Mouse (Mus musculus): Measurements from ENCODE around the gene Rtraf. TPM values are rescaled to one million over a fixed set of nuclear protein-coding genes. Genes with fewer than 3 reads are reported as not detected.

Gene Rtraf
- polyA plus RNA-seq, 1 experiment from 2014 or later, result 277 TPM

DNA sequence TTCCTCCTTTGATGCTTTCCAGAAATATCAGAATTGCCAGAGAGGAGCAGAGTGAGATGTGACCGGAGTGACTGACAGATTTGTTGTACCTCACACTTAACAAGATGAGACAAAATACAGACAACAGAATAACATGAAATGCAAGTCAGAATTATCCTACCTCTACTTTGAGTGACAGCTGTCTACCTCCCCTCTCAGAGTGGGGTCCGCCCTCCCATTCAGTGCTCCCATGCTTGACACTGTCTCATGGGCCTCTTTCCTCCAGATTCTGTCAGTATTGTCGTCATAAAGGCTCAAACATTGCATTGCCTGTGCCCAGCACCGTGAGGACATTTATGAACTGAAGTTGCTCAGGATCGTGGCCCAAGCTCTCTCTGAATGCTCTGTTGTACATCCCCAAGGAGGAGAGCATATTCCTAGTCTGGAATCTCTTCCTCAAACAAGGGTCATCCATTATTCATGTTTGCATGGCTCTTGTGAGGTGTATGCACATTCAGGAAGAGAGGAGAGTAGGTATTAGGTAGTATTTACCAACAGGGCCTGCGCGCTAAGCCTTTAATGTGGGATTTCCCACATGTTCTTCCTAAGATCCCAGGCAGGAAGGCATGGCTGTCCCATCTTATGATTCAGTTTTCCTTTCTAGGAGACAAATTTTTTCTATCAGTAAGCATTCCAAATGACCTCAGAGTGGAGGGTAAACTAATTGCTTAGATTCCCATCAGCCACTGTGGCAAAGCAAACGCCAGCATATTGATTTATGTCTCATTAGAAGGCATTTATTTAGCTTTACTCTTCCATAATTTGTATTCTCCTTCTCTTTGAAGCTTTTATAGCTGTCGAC is 57.9 kb downstream of the Rtraf start:
- H3K27ac ChIP-seq, result no peak overlapping the region
- H3K4me1 ChIP-seq, result peaks cover 36% of the 10 kb centered on the region
- no peak for ATAC-seq (ENCODE audit: low FRiP score)
- H3K36me3 ChIP-seq (replicated peaks), result peaks cover 4% of the 10 kb centered on the region; the same call in 1 of the 2 replicates
- 0 out of 2 replicates have a peak, but pooled peaks cover 3% of the 10 kb centered on the region for H3K27me3 ChIP-seq
- no peak overlapping the region for H3K4me3 ChIP-seq (replicated peaks)
- H3K9ac ChIP-seq, result no peak overlapping the region
- WGBS, result 63% methylated on average over 9 of the region's 9 CpGs
- H3K4me2 ChIP-seq, result no peak overlapping the region
- H3K9me3 ChIP-seq, result no peaks in the 10 kb centered on the region

DNA sequence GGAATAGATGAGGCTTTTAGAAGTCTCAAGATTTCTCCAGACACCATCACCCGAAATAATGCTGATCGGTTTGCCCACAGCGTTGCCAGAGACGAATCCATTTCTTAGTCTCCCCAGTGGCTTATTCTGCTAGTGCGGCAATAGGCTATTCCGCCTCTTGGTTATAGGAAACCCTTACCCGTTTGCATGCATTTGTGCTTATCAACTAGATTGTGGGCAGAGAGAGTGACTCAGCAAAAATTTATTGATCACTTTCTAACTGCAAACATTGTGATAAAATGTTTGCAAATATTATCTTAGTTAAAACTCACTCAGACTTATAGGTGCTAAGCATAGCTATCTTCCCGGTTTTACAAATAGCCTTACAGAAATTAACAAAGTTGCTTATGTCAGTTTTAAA is 59.3 kb downstream of the Rtraf start:
- H3K4me1 ChIP-seq, result peaks cover 28% of the 10 kb centered on the region
- no peaks in the 10 kb centered on the region for H3K9me3 ChIP-seq
- 0 out of 2 replicates have a peak, but pooled peaks cover 3% of the 10 kb centered on the region for H3K27me3 ChIP-seq
- no peak overlapping the region for H3K4me2 ChIP-seq
- 87% methylated on average over 8 of the region's 8 CpGs for WGBS
- H3K27ac ChIP-seq, result no peak overlapping the region
- H3K9ac ChIP-seq, result no peak overlapping the region
- peaks cover 4% of the 10 kb centered on the region; the same call in 1 of the 2 replicates for H3K36me3 ChIP-seq (replicated peaks)
- no peak for ATAC-seq (ENCODE audit: low FRiP score)
- no peak overlapping the region for H3K4me3 ChIP-seq (replicated peaks)

DNA sequence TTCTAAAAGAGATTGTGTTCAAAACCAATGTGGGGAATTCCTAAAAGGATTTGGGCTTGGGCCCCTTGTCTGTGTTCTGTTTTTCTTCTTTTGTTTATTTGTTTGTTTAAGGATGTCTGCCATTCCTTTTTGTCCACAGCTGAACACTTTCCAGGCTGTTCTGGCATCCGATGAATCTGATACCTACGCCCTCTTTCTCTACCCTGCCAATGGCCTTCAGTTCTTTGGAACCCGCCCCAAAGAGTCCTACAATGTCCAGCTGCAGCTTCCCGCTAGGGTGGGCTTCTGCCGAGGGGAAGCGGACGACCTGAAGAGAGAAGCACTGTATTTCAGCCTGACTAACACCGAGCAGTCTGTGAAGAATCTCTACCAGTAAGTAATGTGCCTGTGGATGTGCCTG is 60.1 kb downstream of the Rtraf start:
- Histone ChIP-seq H3K4me1 (peaks cover 28% of the 10 kb centered on the region), H3K27me3 (0 out of 2 replicates have a peak, but pooled peaks cover 3% of the 10 kb centered on the region), H3K4me2 (no peak overlapping the region), H3K9ac (no peak overlapping the region), H3K27ac (no peak overlapping the region), H3K36me3 (replicated peaks) (peaks cover 2% of the 10 kb centered on the region; the same call in 1 of the 2 replicates), H3K4me3 (replicated peaks) (no peak overlapping the region), H3K9me3 (no peaks in the 10 kb centered on the region)
- ATAC-seq (ENCODE audit: low FRiP score), result no peak
- 59% methylated on average over 8 of the region's 8 CpGs for WGBS

DNA sequence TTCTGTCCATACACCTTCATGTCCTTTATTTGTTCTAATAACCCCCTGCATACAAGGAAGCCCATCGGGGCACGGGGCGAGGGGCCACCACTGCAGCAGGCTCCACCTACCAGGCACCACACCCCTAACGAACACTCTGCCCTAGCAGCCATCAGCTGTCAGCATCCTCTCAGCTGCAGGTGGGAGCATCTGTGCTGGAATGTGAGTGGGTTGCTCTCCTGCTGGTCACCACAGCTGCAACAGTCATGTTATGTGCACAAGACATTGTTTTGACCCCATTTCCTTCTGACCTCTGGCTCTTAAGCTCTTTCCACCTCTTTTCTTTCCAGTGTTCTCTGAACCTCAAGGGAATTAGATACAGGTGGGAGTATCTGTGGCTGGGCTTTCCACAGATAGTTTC is 61.6 kb downstream of the Rtraf start:
- no peaks in the 10 kb centered on the region for H3K36me3 ChIP-seq (replicated peaks)
- no peaks in the 10 kb centered on the region for H3K9me3 ChIP-seq
- H3K27ac ChIP-seq, result no peak overlapping the region
- H3K27me3 ChIP-seq, result 0 out of 2 replicates have a peak, but pooled peaks cover 3% of the 10 kb centered on the region
- no peak overlapping the region for H3K4me3 ChIP-seq (replicated peaks)
- peaks cover 23% of the 10 kb centered on the region for H3K4me1 ChIP-seq
- WGBS, result 55% methylated on average over 4 of the region's 4 CpGs
- ATAC-seq (ENCODE audit: low FRiP score), result no peak
- H3K4me2 ChIP-seq, result no peak overlapping the region
- H3K9ac ChIP-seq, result no peak overlapping the region

Other genes with a start within 250 kb of the Rtraf start
- gene Gm2237, start 238.7 kb downstream of the Rtraf start, polyA plus RNA-seq (2016; fragmentation: Nextera tagmentation; extraction: Ambion mirVana), result 2.6 and 3.4 TPM in 2 replicates
- not detected in 2 replicates for gene Gm5458, start 221.2 kb downstream of the Rtraf start, polyA plus RNA-seq (2016; fragmentation: Nextera tagmentation; extraction: Ambion mirVana)
- gene Nid2, start 72.6 kb downstream of the Rtraf start, polyA plus RNA-seq (2016; fragmentation: Nextera tagmentation; extraction: Ambion mirVana), result 37.9 and 39.4 TPM in 2 replicates
- 187 and 202 TPM in 2 replicates for gene Gng2, start 153.8 kb upstream of the Rtraf start, polyA plus RNA-seq (2016; fragmentation: Nextera tagmentation; extraction: Ambion mirVana)